Mouse (Mus musculus) lung, postnatal 0 days (tissue): ENCODE measurements around the gene Gm43738. TPM values are rescaled to one million over a fixed set of nuclear protein-coding genes. Genes with fewer than 3 reads are reported as not detected.

Experiments
- ATAC-seq: fragments of 200-750 bp; cut with Nextera tagmentation; 2 replicates; pipeline ENCODE4 v1.8.0; 2017; ENCODE audit warnings: moderate library complexity
- DNase-seq: peaks from one replicate; pipeline ENCODE4 v3.0.0-alpha.2; 2016; ENCODE audit warnings: low spot score
- H3K27ac ChIP-seq: fragments of 300-500 bp; sonication (generic); 2 replicates; pipeline ENCODE4 v1.5.1; 2014; ENCODE audit warnings: antibody characterized with exemption, mild to moderate bottlenecking, low read length, mixed read lengths
- H3K27me3 ChIP-seq: fragments of 300-500 bp; sonication (generic); replicated peaks from 2 replicates; pipeline ENCODE4 v1.6.1; 2014; ENCODE audit warnings: low read length, mixed read lengths; ENCODE audit not compliant: insufficient read depth
- H3K36me3 ChIP-seq: fragments of 300-500 bp; sonication (generic); 2 replicates; pipeline ENCODE4 v1.6.1; 2014; ENCODE audit warnings: low read length, mixed read lengths; ENCODE audit not compliant: insufficient read depth
- H3K4me1 ChIP-seq: fragments of 300-500 bp; sonication (generic); 2 replicates; pipeline ENCODE4 v1.6.1; 2014; ENCODE audit warnings: antibody characterized with exemption, low read depth, low read length, mixed read lengths; ENCODE audit not compliant: insufficient read depth
- H3K4me2 ChIP-seq: fragments of 300-500 bp; sonication (generic); replicated peaks from 2 replicates; pipeline ENCODE4 v1.6.1; 2014; ENCODE audit warnings: low read depth, mild to moderate bottlenecking, low read length, moderate library complexity, mixed read lengths
- H3K4me3 ChIP-seq: fragments of 300-500 bp; sonication (generic); 2 replicates; pipeline ENCODE4 v1.5.1; 2014; ENCODE audit warnings: low read depth, low read length
- H3K9ac ChIP-seq: fragments of 300-500 bp; sonication (generic); replicated peaks from 2 replicates; pipeline ENCODE4 v1.6.1; 2014; ENCODE audit warnings: low read depth, mild to moderate bottlenecking
- H3K9me3 ChIP-seq: fragments of 300-500 bp; sonication (generic); 2 replicates; pipeline ENCODE4 v1.6.1; 2016; ENCODE audit warnings: low read length, mixed read lengths
- CTCF ChIP-seq: IDR thresholded peaks from 2 replicates; pipeline ENCODE4 v1.5.1; 2016; ENCODE audit warnings: antibody characterized with exemption, mild to moderate bottlenecking
- EP300 ChIP-seq: IDR thresholded peaks from 2 replicates; pipeline ENCODE4 v1.6.1; 2016; ENCODE audit warnings: antibody characterized with exemption, mild to moderate bottlenecking, control low read depth
- WGBS: fragments of 180-500 bp; shearing (Covaris S2); extraction: QIAGEN DNeasy Blood & Tissue Kit; methylation state at CpG from one replicate; pipeline ENCODE4 v1.1.7; 2014; 5-methylcytosine and 5-hydroxymethylcytosine counted together
- polyA plus RNA-seq: library from polyadenylated mRNA; unstranded; fragments of >200 nt; fragmentation: Nextera tagmentation; extraction: Ambion mirVana; gene quantifications from 2 replicates; pipeline ENCODE4 v1.2.1, GENCODE M21; 2015

Gene Gm43738
- not detected in 2 replicates for polyA plus RNA-seq

GRCm38 (mm10) chr3:89100811-89101210, at the start of gene Gm43738:
Gene Gm43738, minus strand, starts transcription at chr3:89101099.
- no peaks in the 10 kb centered on the region for H3K27me3 ChIP-seq
- H3K9ac ChIP-seq = peak within 1 kb of the TSS; percentile 35
- peak within 1 kb of the TSS; percentile 35; the same call in 1 of the 2 replicates for H3K27ac ChIP-seq
- WGBS = 18% methylated on average over 7 of the region's 7 CpGs
- H3K4me1 ChIP-seq = peaks cover 4% of the 10 kb centered on the region; the same call in 1 of the 2 replicates
- H3K36me3 ChIP-seq = 0 out of 2 replicates have a peak, but pooled peaks cover 3% of the 10 kb centered on the region
- no peaks in the 10 kb centered on the region for H3K9me3 ChIP-seq
- DNase-seq (no peak), ATAC-seq (no peak)
- no peak for TF ChIP-seq EP300
- no peak for TF ChIP-seq CTCF
- peak within 1 kb of the TSS; percentile 91 for H3K4me2 ChIP-seq
- H3K4me3 ChIP-seq = peak within 1 kb of the TSS; percentile 66

GRCm38 (mm10) chr3:89148567-89148966, 47.7 kb upstream of the Gm43738 start:
- H3K27me3 ChIP-seq = 0 out of 2 replicates have a peak, but pooled peaks cover 4% of the 10 kb centered on the region
- WGBS = 66% methylated on average over 14 of the region's 14 CpGs
- TF ChIP-seq EP300 = no peak
- TF ChIP-seq CTCF = no peak
- DNase-seq (no peak), ATAC-seq (no peak)
- no peak overlapping the region for H3K9ac ChIP-seq
- no peaks in the 10 kb centered on the region for H3K36me3 ChIP-seq
- H3K4me2 ChIP-seq = no peak overlapping the region
- H3K27ac ChIP-seq = no peak overlapping the region
- H3K9me3 ChIP-seq = no peaks in the 10 kb centered on the region
- no peak overlapping the region for H3K4me3 ChIP-seq
- H3K4me1 ChIP-seq = no peaks in the 10 kb centered on the region

- Histone ChIP-seq H3K4me3 (peak overlapping the region; percentile 17; the same call in 1 of the 2 replicates), H3K36me3 (no peaks in the 10 kb centered on the region), H3K9ac (no peak overlapping the region), H3K27ac (no peak overlapping the region), H3K4me2 (peak overlapping the region; percentile 49), H3K27me3 (0 out of 2 replicates have a peak, but pooled peaks cover 4% of the 10 kb centered on the region), H3K4me1 (no peaks in the 10 kb centered on the region), H3K9me3 (no peaks in the 10 kb centered on the region)
- ATAC-seq (peak; percentile 40), DNase-seq (no peak)
- no peak for TF ChIP-seq CTCF
- TF ChIP-seq EP300 = no peak
- 10% methylated on average over 15 of the region's 15 CpGs for WGBS
These were observed 47.0 kb upstream of the Gm43738 start for GRCm38 (mm10) chr3:89147979-89148311.

DNA sequence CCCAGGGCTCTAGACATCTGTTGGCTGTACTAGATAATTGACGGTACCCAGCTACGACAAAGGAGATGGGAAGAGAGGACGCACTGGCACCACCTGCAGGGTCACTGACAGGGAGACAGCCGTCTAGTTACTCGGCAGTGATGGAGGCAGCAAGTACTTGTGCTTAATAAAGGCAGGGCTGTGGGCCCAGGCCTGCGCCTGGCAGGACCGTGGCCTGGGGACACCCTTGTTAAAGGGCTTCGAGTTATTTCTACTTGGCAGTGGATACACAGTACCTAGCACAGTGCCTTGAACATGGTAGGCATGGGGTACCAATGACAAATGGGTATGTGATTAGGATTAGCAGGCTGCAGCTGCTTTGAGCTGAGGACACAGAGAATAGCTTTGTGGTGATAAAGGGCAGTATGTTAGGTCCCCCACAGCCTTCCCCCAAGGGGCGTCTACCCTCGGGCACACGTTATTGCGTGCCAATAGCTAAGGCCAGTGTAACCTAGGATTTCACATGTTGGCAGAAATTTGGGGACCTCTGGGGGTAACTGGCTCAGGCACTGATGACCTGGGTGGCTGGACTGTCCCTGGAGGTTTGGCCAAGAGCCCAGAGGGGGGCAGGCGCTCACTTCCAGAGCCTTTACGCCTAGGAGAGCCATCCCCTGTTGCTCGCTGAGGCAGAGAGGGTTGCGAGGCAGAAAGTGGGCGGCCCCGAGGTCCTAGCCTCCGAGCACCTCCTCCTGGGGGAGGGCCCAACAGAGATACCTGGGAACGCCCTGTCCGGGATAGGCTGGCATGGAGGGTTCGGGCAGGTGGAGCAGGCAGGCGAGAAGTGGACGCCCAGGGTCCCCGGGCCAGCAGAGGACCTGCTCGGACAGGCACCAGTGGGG, 46.4 kb upstream of the Gm43738 start:
- peak overlapping the region; percentile 17; the same call in 1 of the 2 replicates for H3K4me3 ChIP-seq
- ATAC-seq (peak; percentile 84), DNase-seq (peak; percentile 55)
- WGBS = 25% methylated on average over 26 of the region's 26 CpGs
- 0 out of 2 replicates have a peak, but pooled peaks cover 4% of the 10 kb centered on the region for H3K27me3 ChIP-seq
- no peak overlapping the region for H3K27ac ChIP-seq
- no peaks in the 10 kb centered on the region for H3K36me3 ChIP-seq
- no peak overlapping the region for H3K9ac ChIP-seq
- H3K9me3 ChIP-seq = no peaks in the 10 kb centered on the region
- no peaks in the 10 kb centered on the region for H3K4me1 ChIP-seq
- TF ChIP-seq CTCF (no peak), EP300 (no peak)
- peak overlapping the region; percentile 49 for H3K4me2 ChIP-seq

DNA sequence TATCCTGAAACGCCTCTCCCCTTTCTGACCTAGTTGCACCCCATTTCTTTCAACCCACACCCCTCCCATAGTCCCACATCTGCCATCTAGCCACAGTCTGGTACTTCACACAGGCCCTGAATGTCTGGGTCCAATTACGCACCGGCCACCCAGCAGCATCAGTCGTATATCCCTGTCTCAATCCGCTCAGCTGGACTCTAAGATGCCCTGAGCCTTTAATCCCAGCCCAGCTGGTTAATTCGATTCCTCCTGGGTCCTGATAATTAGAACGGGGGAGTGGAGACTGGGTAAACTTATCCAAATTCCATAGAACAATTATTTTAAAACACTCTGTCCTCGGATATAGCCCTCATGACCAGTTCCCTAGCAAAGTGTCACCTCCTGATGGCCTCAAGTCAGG, 44.7 kb upstream of the Gm43738 start:
- H3K9me3 ChIP-seq = no peaks in the 10 kb centered on the region
- 0 out of 2 replicates have a peak, but pooled peaks cover 4% of the 10 kb centered on the region for H3K27me3 ChIP-seq
- no peak overlapping the region for H3K27ac ChIP-seq
- no peak overlapping the region for H3K9ac ChIP-seq
- 55% methylated on average over 8 of the region's 8 CpGs for WGBS
- TF ChIP-seq EP300 (no peak), CTCF (no peak)
- DNase-seq (no peak), ATAC-seq (no peak)
- H3K4me3 ChIP-seq = no peak overlapping the region
- H3K36me3 ChIP-seq = no peaks in the 10 kb centered on the region
- no peak overlapping the region for H3K4me2 ChIP-seq
- H3K4me1 ChIP-seq = no peaks in the 10 kb centered on the region

DNA sequence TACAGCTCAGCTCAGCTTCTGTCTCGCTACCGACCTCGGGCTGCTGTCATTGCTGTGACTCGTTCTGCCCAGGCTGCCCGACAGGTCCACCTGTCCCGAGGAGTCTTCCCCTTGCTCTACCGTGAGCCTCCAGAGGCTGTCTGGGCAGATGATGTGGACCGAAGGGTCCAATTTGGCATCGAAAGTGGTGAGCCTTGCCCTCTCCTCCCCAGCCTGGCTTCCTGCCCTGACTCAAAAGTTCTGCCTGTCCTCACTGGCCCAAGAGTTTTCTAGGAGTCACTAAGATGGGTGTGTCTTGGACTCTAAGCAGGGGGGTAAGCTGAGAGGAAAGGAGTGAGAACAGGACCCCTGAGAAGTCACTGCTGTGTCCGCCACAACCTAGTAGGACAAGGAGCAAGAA, 43.9 kb upstream of the Gm43738 start:
- Histone ChIP-seq H3K4me2 (no peak overlapping the region), H3K9me3 (no peaks in the 10 kb centered on the region), H3K9ac (no peak overlapping the region), H3K27ac (no peak overlapping the region), H3K4me1 (no peaks in the 10 kb centered on the region), H3K36me3 (no peaks in the 10 kb centered on the region), H3K4me3 (no peak overlapping the region), H3K27me3 (0 out of 2 replicates have a peak, but pooled peaks cover 4% of the 10 kb centered on the region)
- no peak for ATAC-seq
- DNase-seq = no peak
- WGBS = 63% methylated on average over 10 of the region's 10 CpGs
- TF ChIP-seq EP300 = no peak
- TF ChIP-seq CTCF = no peak
